Mouse (Mus musculus): Measurements from ENCODE around the gene Fam214a. TPM values are rescaled to one million over a fixed set of nuclear protein-coding genes. Genes with fewer than 3 reads are reported as not detected.
A peak's percentile ranks its signal among the peaks of the same experiment; 100 is the strongest.

Fam214a gene
- polyA plus RNA-seq, 1 experiment from 2014 or later, result 31.9 TPM

- 46% methylated on average over 2 of the region's 2 CpGs for WGBS
- peak overlapping the region; percentile 90 for H3K4me3 ChIP-seq
Measured at GRCm38 (mm10) chr9:74953959-74954279, 1.2 kb downstream of the Fam214a start.

GRCm38 (mm10) chr9:74954387-74954786 lies 1.7 kb downstream of the Fam214a start:
- no peak for ATAC-seq (ENCODE audit: low FRiP score, low read depth)

More at GRCm38 (mm10) chr9:74953959-74954279, 1.2 kb downstream of the Fam214a start:
- no peak for ATAC-seq (ENCODE audit: low FRiP score, low read depth)
- Histone ChIP-seq H3K9me3 (no peaks in the 10 kb centered on the region), H3K27me3 (no peaks in the 10 kb centered on the region), H3K27ac (replicated peaks) (no peak overlapping the region), H3K4me1 (peaks cover 16% of the 10 kb centered on the region), H3K36me3 (peaks cover 5% of the 10 kb centered on the region), H3K4me2 (replicated peaks) (peak overlapping the region; percentile 89), H3K9ac (replicated peaks) (no peak overlapping the region; the same call in 1 of the 2 replicates)

DNA sequence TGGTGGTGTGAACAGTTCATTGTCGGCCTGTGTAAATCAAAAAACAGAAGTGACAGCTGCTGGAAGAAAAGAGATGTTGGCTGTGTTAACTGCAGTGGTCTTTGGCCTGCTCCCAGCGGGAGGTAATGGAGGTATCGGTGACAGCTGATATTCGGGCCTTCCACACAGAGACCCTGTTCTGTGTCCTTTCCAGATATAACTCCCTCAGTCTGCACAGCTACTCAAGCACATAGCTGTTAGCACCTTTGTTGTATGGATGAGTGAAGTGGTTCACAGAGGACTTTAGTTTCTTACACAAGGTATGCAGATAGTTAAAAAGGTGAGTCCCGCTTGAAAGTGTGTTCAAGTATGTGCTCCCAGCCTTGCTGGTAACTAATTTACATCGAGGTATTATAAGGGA lies 7.9 kb downstream of the Fam214a start:
- Histone ChIP-seq H3K4me1 (peaks cover 20% of the 10 kb centered on the region), H3K4me2 (replicated peaks) (peak overlapping the region; percentile 29; the same call in 1 of the 2 replicates), H3K27ac (replicated peaks) (peak overlapping the region; percentile 75), H3K9me3 (no peaks in the 10 kb centered on the region), H3K36me3 (peaks cover 5% of the 10 kb centered on the region), H3K27me3 (no peaks in the 10 kb centered on the region), H3K9ac (replicated peaks) (no peak overlapping the region), H3K4me3 (no peak overlapping the region)
- ATAC-seq (ENCODE audit: low FRiP score, low read depth), result peak; percentile 23
- 35% methylated on average over 6 of the region's 6 CpGs for WGBS

More at GRCm38 (mm10) chr9:74954387-74954786, 1.7 kb downstream of the Fam214a start:
- Histone ChIP-seq H3K36me3 (peaks cover 5% of the 10 kb centered on the region), H3K9ac (replicated peaks) (no peak overlapping the region), H3K9me3 (no peaks in the 10 kb centered on the region), H3K4me1 (peaks cover 16% of the 10 kb centered on the region), H3K4me3 (no peak overlapping the region), H3K27ac (replicated peaks) (no peak overlapping the region), H3K4me2 (replicated peaks) (peak overlapping the region; percentile 89; the same call in 1 of the 2 replicates), H3K27me3 (no peaks in the 10 kb centered on the region)
- WGBS, result 84% methylated on average over 2 of the region's 2 CpGs

DNA sequence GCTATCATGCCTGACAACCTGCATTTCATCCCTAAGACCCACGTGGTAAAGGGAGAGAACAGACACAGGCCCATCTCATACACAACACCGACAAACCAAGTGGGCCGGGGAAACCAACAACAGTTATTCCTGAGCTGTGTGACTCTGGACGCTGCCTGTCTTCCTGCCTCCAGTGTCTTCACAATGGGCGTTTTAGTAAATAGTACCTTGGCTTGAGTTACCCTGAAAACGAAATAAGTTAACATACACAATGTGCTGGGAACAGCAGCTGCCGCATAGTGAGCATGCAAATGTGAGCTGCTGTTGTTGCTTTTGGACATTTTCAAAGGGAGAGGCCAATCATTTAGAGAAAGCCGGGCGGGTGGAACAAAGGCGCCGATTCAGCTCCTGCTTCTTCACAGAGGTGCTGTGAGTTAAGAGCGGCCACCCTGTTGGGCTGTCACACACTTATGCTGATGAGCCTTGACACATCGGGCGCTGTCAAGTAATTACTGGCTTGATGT lies 8.4 kb downstream of the Fam214a start:
- H3K4me3 ChIP-seq, result no peak overlapping the region
- H3K27ac ChIP-seq (replicated peaks), result peak overlapping the region; percentile 75
- H3K4me2 ChIP-seq (replicated peaks), result peak overlapping the region; percentile 29
- no peaks in the 10 kb centered on the region for H3K9me3 ChIP-seq
- H3K27me3 ChIP-seq, result no peaks in the 10 kb centered on the region
- WGBS, result 6% methylated on average over 14 of the region's 14 CpGs
- H3K4me1 ChIP-seq, result peaks cover 20% of the 10 kb centered on the region
- H3K9ac ChIP-seq (replicated peaks), result no peak overlapping the region; the same call in 1 of the 2 replicates
- ATAC-seq (ENCODE audit: low FRiP score, low read depth), result peak; percentile 86
- peaks cover under 1% of the 10 kb centered on the region for H3K36me3 ChIP-seq

DNA sequence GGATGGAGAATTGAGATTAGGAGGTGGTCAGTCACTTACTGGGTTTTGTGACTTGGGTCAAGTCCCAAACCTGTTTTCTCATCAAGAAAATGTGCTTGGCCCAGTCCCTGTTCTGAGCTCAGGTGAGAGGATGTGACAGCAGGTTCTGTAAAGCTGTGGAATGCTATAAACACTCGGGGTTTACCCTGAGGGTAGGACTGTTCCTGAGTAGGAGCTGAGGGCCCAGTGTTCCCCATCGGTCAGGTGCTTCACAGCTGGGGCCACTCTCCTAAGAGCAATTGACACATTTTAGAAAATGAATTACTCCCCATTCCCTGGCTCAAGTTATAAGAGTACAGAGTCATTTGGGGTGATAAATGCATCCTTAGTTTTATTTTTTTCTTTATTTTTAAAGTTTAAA lies 11.3 kb downstream of the Fam214a start:
- Histone ChIP-seq H3K9me3 (no peaks in the 10 kb centered on the region), H3K27ac (replicated peaks) (no peak overlapping the region), H3K36me3 (no peaks in the 10 kb centered on the region), H3K9ac (replicated peaks) (no peak overlapping the region), H3K4me3 (no peak overlapping the region), H3K4me1 (peaks cover 20% of the 10 kb centered on the region), H3K27me3 (no peaks in the 10 kb centered on the region), H3K4me2 (replicated peaks) (no peak overlapping the region)
- no peak for ATAC-seq (ENCODE audit: low FRiP score, low read depth)
- 85% methylated on average over 2 of the region's 2 CpGs for WGBS

DNA sequence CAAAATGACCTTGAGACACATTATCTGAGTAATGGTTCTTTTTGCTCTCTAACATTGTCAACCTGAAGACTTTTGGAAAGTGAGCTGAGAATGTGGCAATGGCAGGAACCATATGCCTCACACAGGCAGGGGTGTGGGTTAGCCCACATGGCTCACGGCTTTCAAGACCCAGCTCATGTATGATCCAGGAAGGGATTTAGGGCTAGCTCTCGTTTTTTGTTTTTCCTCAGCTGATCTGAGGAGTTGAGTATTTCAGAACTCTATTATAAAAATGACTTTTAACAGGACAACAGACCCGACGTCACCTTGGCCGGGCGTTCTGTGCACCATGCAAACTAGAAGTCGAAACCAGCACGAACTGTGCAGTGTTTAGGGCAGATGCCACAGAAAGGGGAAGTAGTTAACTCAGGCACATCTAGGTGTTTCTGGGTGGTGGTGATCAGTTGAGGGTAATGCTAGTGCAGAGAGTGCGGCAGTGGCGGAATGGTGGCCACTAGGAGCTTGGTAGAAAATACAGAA lies 12.2 kb downstream of the Fam214a start:
- Histone ChIP-seq H3K4me3 (no peak overlapping the region), H3K4me1 (peaks cover 18% of the 10 kb centered on the region), H3K27ac (replicated peaks) (no peak overlapping the region), H3K27me3 (no peaks in the 10 kb centered on the region), H3K9me3 (no peaks in the 10 kb centered on the region), H3K9ac (replicated peaks) (no peak overlapping the region), H3K36me3 (no peaks in the 10 kb centered on the region), H3K4me2 (replicated peaks) (no peak overlapping the region)
- ATAC-seq (ENCODE audit: low FRiP score, low read depth), result no peak
- WGBS, result 91% methylated on average over 10 of the region's 10 CpGs

- WGBS, result 83% methylated on average over 4 of the region's 4 CpGs
- H3K9ac ChIP-seq (replicated peaks), result no peak overlapping the region
- ATAC-seq (ENCODE audit: low FRiP score, low read depth), result no peak
- no peak overlapping the region for H3K4me3 ChIP-seq
- no peaks in the 10 kb centered on the region for H3K36me3 ChIP-seq
- H3K4me1 ChIP-seq, result peaks cover 8% of the 10 kb centered on the region
- no peaks in the 10 kb centered on the region for H3K27me3 ChIP-seq
- no peak overlapping the region for H3K27ac ChIP-seq (replicated peaks)
- H3K9me3 ChIP-seq, result no peaks in the 10 kb centered on the region
- no peak overlapping the region for H3K4me2 ChIP-seq (replicated peaks)
Measured at GRCm38 (mm10) chr9:74966200-74966599, 13.5 kb downstream of the Fam214a start.

GRCm38 (mm10) chr9:74968647-74969428 lies 16.2 kb downstream of the Fam214a start:
- Histone ChIP-seq H3K27ac (replicated peaks) (no peak overlapping the region), H3K4me1 (peaks cover 5% of the 10 kb centered on the region), H3K4me2 (replicated peaks) (no peak overlapping the region), H3K36me3 (no peaks in the 10 kb centered on the region), H3K4me3 (no peak overlapping the region), H3K27me3 (no peaks in the 10 kb centered on the region), H3K9ac (replicated peaks) (no peak overlapping the region), H3K9me3 (no peaks in the 10 kb centered on the region)
- ATAC-seq (ENCODE audit: low FRiP score, low read depth), result no peak
- WGBS, result 93% methylated on average over 8 of the region's 8 CpGs

- Histone ChIP-seq H3K9me3 (no peaks in the 10 kb centered on the region), H3K9ac (replicated peaks) (no peak overlapping the region), H3K27ac (replicated peaks) (no peak overlapping the region), H3K4me3 (no peak overlapping the region), H3K4me2 (replicated peaks) (no peak overlapping the region), H3K27me3 (no peaks in the 10 kb centered on the region), H3K4me1 (peaks cover 20% of the 10 kb centered on the region), H3K36me3 (no peaks in the 10 kb centered on the region)
- ATAC-seq (ENCODE audit: low FRiP score, low read depth), result no peak
- WGBS, result 83% methylated on average over 1 of the region's 1 CpGs
Measured at GRCm38 (mm10) chr9:74970591-74970990, 17.9 kb downstream of the Fam214a start.

DNA sequence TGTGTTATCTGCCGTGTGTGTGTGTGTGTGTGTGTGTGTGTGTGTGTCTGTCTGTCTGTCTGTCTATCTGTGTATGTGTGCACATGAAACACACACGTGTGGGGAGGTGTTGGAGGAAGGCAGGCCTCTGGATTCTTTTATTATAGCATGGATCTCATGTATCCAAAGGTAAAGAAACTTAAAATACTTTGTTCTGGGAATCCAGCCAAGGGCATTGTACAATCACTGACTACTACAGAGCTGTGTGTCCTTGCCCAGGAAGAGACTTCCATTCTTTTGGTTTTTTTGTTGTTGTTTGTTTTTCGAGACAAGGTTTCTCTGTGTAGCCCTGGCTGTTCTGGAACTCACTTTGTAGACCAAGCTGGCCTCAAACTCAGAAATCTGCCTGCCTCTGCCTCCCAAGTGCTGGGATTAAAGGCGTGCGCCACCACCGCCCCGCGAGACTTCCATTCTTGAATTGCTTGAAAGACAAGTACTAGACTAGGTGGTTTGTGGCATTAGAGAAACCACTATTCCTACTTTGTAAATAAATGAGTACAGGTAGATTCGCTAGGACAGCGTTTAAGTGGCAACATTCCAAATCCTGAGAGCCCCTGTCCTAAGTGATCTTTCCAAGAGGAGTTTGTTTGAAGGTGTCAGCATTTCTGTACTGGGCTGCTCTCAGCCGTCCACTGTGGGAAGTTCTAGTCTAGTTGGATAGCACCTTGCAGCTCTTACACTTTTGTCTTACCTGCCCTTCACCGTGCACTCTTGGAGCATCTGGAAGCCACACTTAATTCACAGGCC lies 18.7 kb downstream of the Fam214a start:
- WGBS, result 92% methylated on average over 12 of the region's 12 CpGs

GRCm38 (mm10) chr9:74972736-74973135 lies 20.1 kb downstream of the Fam214a start:
- Histone ChIP-seq H3K4me1 (peaks cover 29% of the 10 kb centered on the region), H3K4me3 (no peak overlapping the region), H3K9me3 (no peaks in the 10 kb centered on the region), H3K27me3 (no peaks in the 10 kb centered on the region), H3K27ac (replicated peaks) (no peak overlapping the region), H3K9ac (replicated peaks) (no peak overlapping the region), H3K4me2 (replicated peaks) (no peak overlapping the region), H3K36me3 (no peaks in the 10 kb centered on the region)
- 92% methylated on average over 5 of the region's 5 CpGs for WGBS
- no peak for ATAC-seq (ENCODE audit: low FRiP score, low read depth)

More for the DNA sequence above, 18.7 kb downstream of the Fam214a start:
- Histone ChIP-seq H3K4me2 (replicated peaks) (no peak overlapping the region), H3K4me3 (no peak overlapping the region), H3K9me3 (no peaks in the 10 kb centered on the region), H3K36me3 (no peaks in the 10 kb centered on the region), H3K27me3 (no peaks in the 10 kb centered on the region), H3K9ac (replicated peaks) (no peak overlapping the region), H3K4me1 (peaks cover 24% of the 10 kb centered on the region), H3K27ac (replicated peaks) (no peak overlapping the region)
- ATAC-seq (ENCODE audit: low FRiP score, low read depth), result no peak

- Histone ChIP-seq H3K4me1 (peaks cover 33% of the 10 kb centered on the region), H3K4me3 (no peak overlapping the region), H3K9ac (replicated peaks) (no peak overlapping the region), H3K27ac (replicated peaks) (no peak overlapping the region), H3K9me3 (no peaks in the 10 kb centered on the region), H3K4me2 (replicated peaks) (no peak overlapping the region), H3K36me3 (no peaks in the 10 kb centered on the region), H3K27me3 (no peaks in the 10 kb centered on the region)
- WGBS, result 81% methylated on average over 4 of the region's 4 CpGs
- no peak for ATAC-seq (ENCODE audit: low FRiP score, low read depth)
Measured at GRCm38 (mm10) chr9:74973154-74973553, 20.5 kb downstream of the Fam214a start.
